Mouse (Mus musculus) hindbrain, embryonic 15.5 days (tissue): ENCODE measurements at regions not wholly inside any gene's neighbourhood (a gene's known extent, or its start where the extent isn't known, plus 50 kb on each side); places are given as distances from the start of the nearest gene placed in this dataset.
"Not testable (repeated sequence)": the region's sequence is repeated elsewhere in the genome, so short reads cannot be mapped to it uniquely, and the experiment has no call there.

Experiments used
- ATAC-seq: fragments of 200-750 bp; cut with Nextera tagmentation; 2 replicates; pipeline ENCODE4 v1.8.0; 2017; ENCODE audit warnings: low read depth, moderate number of reproducible peaks, moderate TSS enrichment; ENCODE audit not compliant: low FRiP score
- H3K27ac ChIP-seq: fragments of 300-500 bp; sonication (generic); replicated peaks from 2 replicates; pipeline ENCODE4 v1.5.1; 2015; ENCODE audit warnings: mild to moderate bottlenecking, inconsistent platforms
- H3K27me3 ChIP-seq: fragments of 300-500 bp; sonication (generic); 2 replicates; pipeline ENCODE4 v1.6.1; 2015; ENCODE audit warnings: control low read depth, inconsistent platforms
- H3K36me3 ChIP-seq: fragments of 300-500 bp; sonication (generic); 2 replicates; pipeline ENCODE4 v1.6.1; 2015; ENCODE audit warnings: control low read depth, inconsistent platforms
- H3K4me1 ChIP-seq: fragments of 300-500 bp; sonication (generic); replicated peaks from 2 replicates; pipeline ENCODE4 v1.6.1; 2015; ENCODE audit warnings: control low read depth, inconsistent platforms
- H3K4me2 ChIP-seq: fragments of 300-500 bp; sonication (generic); 2 replicates; pipeline ENCODE4 v1.6.1; 2015; ENCODE audit warnings: moderate library complexity, mild to moderate bottlenecking, inconsistent platforms
- H3K4me3 ChIP-seq: fragments of 300-500 bp; sonication (generic); 2 replicates; pipeline ENCODE4 v1.5.1; 2015; ENCODE audit warnings: mild to moderate bottlenecking, inconsistent platforms
- H3K9ac ChIP-seq: fragments of 300-500 bp; sonication (generic); 2 replicates; pipeline ENCODE4 v1.6.1; 2015; ENCODE audit warnings: inconsistent platforms
- H3K9me3 ChIP-seq: fragments of 300-500 bp; sonication (generic); 2 replicates; pipeline ENCODE4 v1.6.1; 2016; ENCODE audit warnings: control low read depth, inconsistent platforms
- WGBS: fragments of 180-500 bp; shearing (Covaris S2); methylation state at CpG from one replicate; pipeline ENCODE4 v1.1.7; 2015; 5-methylcytosine and 5-hydroxymethylcytosine counted together

DNA sequence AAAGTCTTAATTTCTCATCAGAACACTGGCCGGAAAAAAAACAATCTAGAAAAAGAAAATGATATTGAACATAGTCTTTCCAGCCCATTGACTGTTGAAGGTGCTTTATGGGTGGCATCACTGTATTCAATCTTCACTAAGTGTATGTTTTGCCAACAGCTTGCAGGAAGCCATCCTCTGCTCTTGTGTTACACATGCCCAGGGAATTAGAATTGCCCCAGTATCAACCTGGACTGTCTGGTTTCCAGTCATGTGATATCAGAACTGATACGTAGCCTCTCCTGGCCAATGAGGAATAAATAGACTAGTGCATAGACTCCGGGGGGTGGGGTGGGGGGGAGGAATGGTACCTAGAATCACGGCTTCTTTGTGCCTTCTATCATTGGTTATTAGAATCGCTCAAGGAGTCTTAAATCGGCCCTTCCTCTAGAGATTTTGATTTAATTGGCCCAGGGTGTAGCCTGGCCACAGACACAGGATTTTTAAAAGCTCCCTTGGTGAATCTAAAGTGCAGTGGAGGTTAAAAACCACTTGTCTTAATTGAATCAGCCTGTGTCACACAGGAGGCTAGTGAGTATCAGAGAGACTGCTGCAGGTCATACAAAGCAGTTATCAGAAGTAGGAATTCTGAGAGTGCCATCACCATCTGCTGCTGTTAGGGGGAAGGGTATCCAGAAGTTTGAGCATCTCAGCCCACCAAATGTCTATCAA, 218.0 kb upstream of the Klf3 start:
- Histone ChIP-seq H3K9me3 (no peaks in the 10 kb centered on the region), H3K27me3 (no peaks in the 10 kb centered on the region), H3K4me1 (0 out of 2 replicates have a peak, but pooled peaks cover 3% of the 10 kb centered on the region), H3K4me2 (no peak overlapping the region), H3K4me3 (no peak overlapping the region), H3K9ac (no peak overlapping the region), H3K36me3 (no peaks in the 10 kb centered on the region), H3K27ac (no peak overlapping the region)
- ATAC-seq, result no peak
- WGBS, result 71% methylated on average over 6 of the region's 6 CpGs

DNA sequence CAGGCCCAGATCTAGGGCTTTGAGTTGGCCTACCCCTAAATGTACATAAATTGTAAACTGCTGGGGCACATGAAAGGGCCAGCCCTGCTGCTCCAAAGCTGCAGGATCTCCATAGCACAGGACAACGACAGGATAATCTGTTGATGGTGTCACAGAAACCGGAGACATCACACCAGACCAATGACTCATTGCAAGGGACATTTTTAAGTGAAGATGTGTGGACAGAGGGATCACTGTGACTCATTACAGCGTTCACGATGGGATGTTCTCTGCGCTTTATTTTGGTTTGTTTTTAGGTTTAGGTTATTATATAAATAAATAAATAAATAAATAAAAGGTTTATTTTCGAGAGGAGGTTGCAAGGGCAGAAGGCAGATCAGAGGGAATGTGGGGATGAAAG, 216.9 kb upstream of the Klf3 start:
- WGBS, result 90% methylated on average over 6 of the region's 6 CpGs
- no peaks in the 10 kb centered on the region for H3K9me3 ChIP-seq
- no peak overlapping the region for H3K9ac ChIP-seq
- H3K4me1 ChIP-seq, result 0 out of 2 replicates have a peak, but pooled peaks cover 3% of the 10 kb centered on the region
- H3K4me3 ChIP-seq, result no peak overlapping the region
- ATAC-seq, result no peak
- H3K27me3 ChIP-seq, result no peaks in the 10 kb centered on the region
- no peaks in the 10 kb centered on the region for H3K36me3 ChIP-seq
- H3K27ac ChIP-seq, result no peak overlapping the region
- no peak overlapping the region for H3K4me2 ChIP-seq

DNA sequence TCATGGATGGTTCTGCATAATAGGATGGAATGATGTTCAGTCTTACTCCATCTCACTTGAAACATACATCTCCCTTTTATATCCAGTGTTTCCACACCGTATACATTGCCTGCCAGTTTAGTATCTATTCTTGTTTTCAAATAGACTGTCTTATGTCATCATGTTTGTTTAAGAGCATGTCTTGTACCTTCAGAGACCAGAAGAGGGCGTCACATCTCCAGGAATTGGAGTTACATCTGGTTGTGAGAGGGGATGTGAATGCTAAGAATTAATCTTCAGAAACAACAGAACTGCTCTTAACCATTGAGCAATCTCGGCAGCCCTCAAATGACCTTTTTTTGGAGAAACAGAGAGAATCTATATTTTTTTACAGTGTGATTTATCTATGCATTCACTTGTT, 216.3 kb upstream of the Klf3 start:
- Histone ChIP-seq H3K9me3 (no peaks in the 10 kb centered on the region), H3K4me2 (no peak overlapping the region), H3K27me3 (no peaks in the 10 kb centered on the region), H3K4me1 (0 out of 2 replicates have a peak, but pooled peaks cover 3% of the 10 kb centered on the region), H3K4me3 (no peak overlapping the region), H3K27ac (no peak overlapping the region), H3K9ac (no peak overlapping the region), H3K36me3 (no peaks in the 10 kb centered on the region)
- ATAC-seq, result no peak
- WGBS, result 84% methylated on average over 3 of the region's 3 CpGs

DNA sequence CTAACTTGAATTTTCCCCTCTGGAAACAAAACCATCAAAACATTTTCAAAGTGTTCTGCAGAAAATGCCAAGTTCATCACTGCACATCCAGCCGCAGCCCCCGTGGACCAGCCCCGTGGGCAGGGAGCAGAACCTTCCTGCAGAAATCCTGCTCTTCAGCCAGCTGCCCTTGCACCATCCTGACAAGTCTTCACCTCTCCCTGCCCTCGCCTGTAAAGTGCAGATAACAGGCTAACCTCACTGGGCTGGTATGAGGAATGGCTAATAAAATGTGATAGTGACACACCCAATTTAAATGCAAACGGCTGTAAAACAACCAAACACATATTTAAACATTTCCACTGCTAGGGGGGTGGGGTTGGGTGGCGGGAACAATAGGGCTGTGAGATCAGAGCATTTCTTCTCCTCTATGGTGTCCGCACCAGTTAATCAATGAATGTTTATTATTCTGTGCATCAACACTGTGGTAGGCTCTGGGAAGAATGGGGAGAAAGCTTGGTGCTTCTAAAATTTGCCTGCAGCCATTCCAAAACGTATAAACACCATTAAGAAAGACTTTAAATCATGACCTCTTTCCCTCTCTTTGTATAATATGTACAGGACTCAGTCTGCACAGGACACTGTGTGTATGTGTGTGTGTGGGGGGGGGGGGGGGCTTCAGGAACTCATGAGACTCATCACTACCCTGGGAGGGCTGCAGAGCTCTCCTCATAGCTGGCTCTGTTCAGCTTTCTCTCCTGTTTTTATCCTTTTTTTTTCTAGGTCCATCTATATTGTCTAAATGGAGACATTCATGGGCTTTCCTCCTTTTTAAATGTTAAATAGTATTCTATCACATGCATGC, 215.1 kb upstream of the Klf3 start:
- H3K4me1 ChIP-seq, result 0 out of 2 replicates have a peak, but pooled peaks cover 3% of the 10 kb centered on the region
- no peaks in the 10 kb centered on the region for H3K27me3 ChIP-seq
- no peaks in the 10 kb centered on the region for H3K36me3 ChIP-seq
- H3K27ac ChIP-seq, result no peak overlapping the region
- no peak overlapping the region for H3K9ac ChIP-seq
- ATAC-seq, result no peak
- no peak overlapping the region for H3K4me3 ChIP-seq
- H3K9me3 ChIP-seq, result no peaks in the 10 kb centered on the region
- H3K4me2 ChIP-seq, result no peak overlapping the region
- 41% methylated on average over 8 of the region's 8 CpGs for WGBS

DNA sequence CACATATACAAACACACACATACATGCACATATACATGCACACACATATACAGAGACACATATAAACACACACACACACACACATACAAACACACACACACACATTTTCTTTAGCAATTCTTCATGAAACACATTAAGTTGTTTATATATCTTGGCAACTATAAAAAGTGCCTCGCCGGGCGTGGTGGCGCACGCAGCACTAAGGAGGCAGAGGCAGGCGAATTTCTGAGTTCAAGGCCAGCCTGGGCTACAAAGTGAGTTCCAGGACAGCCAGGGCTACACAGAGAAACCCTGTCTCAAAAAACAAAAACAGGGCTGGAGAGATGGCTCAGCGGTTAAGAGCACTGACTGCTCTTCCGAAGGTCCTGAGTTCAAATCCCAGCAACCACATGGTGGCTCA, 214.4 kb upstream of the Klf3 start:
- H3K4me3 ChIP-seq, H3K36me3 ChIP-seq, H3K4me1 ChIP-seq, ATAC-seq, H3K9ac ChIP-seq, H3K27me3 ChIP-seq, H3K27ac ChIP-seq, H3K4me2 ChIP-seq, H3K9me3 ChIP-seq: not testable (repeated sequence)
- WGBS, result 97% methylated on average over 8 of the region's 8 CpGs

DNA sequence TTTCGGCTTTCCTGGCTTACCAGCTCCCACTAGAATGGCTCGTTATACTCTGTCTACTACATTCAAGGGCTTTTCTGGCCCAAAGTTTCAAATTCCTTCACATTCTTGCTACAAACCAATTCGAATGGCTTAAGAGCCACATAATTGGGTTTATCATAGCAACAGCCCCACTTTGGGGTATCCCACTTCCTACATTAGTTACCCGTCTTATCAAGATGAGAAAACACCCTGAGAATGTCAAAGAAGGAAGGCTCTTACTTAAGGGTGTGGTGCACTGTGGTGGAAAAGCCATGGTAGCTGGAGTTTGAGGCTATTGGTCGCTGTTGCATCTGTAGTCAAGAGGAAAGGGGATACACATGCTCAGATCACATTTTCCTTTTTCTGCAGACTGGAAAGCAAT, 213.2 kb upstream of the Klf3 start:
- Histone ChIP-seq H3K36me3 (no peaks in the 10 kb centered on the region), H3K4me3 (no peak overlapping the region), H3K4me2 (no peak overlapping the region), H3K27ac (no peak overlapping the region), H3K4me1 (peaks cover 3% of the 10 kb centered on the region; the same call in 1 of the 2 replicates), H3K9ac (no peak overlapping the region), H3K9me3 (no peaks in the 10 kb centered on the region), H3K27me3 (no peaks in the 10 kb centered on the region)
- ATAC-seq, result no peak
- 93% methylated on average over 5 of the region's 5 CpGs for WGBS

DNA sequence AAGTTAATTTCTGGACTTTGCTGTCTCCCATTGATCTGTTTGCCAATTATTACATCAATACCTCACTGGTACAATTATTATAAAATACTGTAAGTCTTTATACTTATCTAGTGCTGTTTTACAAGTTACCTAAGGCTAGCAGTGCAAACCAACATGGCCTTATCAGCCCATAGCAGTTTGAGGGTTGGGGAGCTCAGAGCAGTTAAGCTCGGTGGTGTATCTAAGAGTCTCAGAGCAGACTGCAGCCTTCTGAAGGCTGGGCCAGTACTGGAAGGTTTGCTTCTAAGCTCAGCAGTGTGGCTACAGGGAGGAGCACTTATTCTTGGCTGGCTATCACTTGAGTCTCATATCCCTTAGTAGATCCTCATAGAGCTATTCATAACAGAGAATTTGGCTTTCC, 212.4 kb upstream of the Klf3 start:
- Histone ChIP-seq H3K27me3 (no peaks in the 10 kb centered on the region), H3K4me2 (no peak overlapping the region), H3K4me3 (no peak overlapping the region), H3K9me3 (no peaks in the 10 kb centered on the region), H3K27ac (no peak overlapping the region), H3K4me1 (peaks cover 10% of the 10 kb centered on the region), H3K9ac (no peak overlapping the region), H3K36me3 (no peaks in the 10 kb centered on the region)
- no peak for ATAC-seq
- WGBS, result 97% methylated on average over 1 of the region's 1 CpGs

DNA sequence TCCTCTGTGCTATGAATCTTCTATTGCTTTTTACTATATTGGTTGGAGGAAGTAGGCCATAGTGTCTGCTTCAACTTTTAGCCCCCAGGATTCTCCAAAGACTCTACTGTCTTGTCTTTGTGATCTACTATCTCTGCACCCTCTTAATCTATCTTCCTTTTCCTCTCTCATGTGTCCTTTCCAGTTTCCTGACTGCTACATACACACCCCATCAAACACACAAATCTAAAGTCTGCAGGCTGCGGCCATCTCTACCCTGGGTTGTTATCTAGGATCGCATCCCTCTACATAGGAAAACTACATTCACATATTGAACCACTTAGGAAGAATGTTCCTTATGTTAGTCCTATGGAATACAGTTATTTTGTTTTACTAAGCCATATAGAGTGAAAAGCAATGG, 211.4 kb upstream of the Klf3 start:
- WGBS, result over 99% methylated on average over 2 of the region's 2 CpGs

DNA sequence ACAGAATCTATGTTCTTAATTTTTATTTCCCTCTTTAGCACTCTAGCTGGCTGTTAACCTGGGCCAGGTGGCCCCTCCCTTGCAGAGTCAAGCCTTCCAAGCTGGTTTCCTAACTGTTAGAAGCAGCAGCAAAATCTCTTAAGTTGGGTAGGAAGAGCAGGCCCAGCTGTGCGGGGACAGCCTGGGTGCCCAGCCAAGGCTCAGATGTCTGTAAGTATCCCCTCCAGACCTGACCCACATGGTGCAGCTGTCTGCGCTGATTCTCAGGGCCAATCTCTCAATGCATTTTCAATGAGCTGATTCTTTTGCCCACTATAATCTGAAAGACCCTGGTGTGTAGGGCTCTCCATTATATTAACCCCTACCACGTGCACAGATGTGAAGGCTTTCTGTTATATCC, 208.0 kb upstream of the Klf3 start:
- 34% methylated on average over 3 of the region's 3 CpGs for WGBS
- no peak for ATAC-seq
- no peak overlapping the region for H3K4me2 ChIP-seq
- no peaks in the 10 kb centered on the region for H3K36me3 ChIP-seq
- H3K4me3 ChIP-seq, result no peak overlapping the region
- H3K4me1 ChIP-seq, result peaks cover 17% of the 10 kb centered on the region
- no peaks in the 10 kb centered on the region for H3K27me3 ChIP-seq
- H3K9me3 ChIP-seq, result no peaks in the 10 kb centered on the region
- no peak overlapping the region for H3K27ac ChIP-seq
- no peak overlapping the region for H3K9ac ChIP-seq

More for the DNA sequence above, 211.4 kb upstream of the Klf3 start:
- no peak overlapping the region for H3K27ac ChIP-seq
- peaks cover 11% of the 10 kb centered on the region for H3K4me1 ChIP-seq
- H3K27me3 ChIP-seq, result no peaks in the 10 kb centered on the region
- ATAC-seq, result no peak
- H3K4me3 ChIP-seq, result no peak overlapping the region
- H3K36me3 ChIP-seq, result no peaks in the 10 kb centered on the region
- no peaks in the 10 kb centered on the region for H3K9me3 ChIP-seq
- no peak overlapping the region for H3K9ac ChIP-seq
- no peak overlapping the region for H3K4me2 ChIP-seq

DNA sequence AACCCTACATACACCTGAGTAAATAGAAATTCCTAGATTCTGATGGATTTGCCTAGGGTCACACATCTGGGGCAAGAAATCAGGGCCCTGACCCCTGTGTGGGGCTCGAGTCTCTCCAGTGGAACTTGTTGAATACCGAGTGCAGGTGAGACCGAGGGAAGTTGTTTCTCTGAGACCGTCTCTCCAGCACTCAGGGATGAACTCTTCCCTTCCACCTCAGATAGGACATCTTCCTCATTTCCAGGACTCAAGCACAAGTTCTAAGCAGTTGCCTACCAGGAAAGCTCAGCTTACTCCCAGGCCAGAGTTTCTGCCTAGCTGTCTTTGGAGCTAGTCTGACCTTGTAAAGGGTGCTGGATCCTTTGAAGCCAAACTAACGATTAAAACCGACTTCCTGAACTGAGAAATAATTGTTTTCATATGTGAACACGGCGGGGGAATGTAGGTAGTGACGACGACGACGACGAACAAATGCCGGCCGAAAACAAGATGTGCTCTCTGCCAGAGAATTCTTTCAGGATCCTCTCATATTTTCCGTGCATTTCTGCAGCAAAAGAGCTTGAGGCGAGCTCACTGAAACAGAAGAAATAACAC, 207.3 kb upstream of the Klf3 start:
- 74% methylated on average over 17 of the region's 17 CpGs for WGBS
- H3K27ac ChIP-seq, result no peak overlapping the region
- H3K4me1 ChIP-seq, result peaks cover 21% of the 10 kb centered on the region
- no peak overlapping the region for H3K9ac ChIP-seq
- ATAC-seq, result no peak
- no peaks in the 10 kb centered on the region for H3K27me3 ChIP-seq
- no peak overlapping the region for H3K4me3 ChIP-seq
- H3K36me3 ChIP-seq, result no peaks in the 10 kb centered on the region
- H3K9me3 ChIP-seq, result no peaks in the 10 kb centered on the region
- no peak overlapping the region for H3K4me2 ChIP-seq

DNA sequence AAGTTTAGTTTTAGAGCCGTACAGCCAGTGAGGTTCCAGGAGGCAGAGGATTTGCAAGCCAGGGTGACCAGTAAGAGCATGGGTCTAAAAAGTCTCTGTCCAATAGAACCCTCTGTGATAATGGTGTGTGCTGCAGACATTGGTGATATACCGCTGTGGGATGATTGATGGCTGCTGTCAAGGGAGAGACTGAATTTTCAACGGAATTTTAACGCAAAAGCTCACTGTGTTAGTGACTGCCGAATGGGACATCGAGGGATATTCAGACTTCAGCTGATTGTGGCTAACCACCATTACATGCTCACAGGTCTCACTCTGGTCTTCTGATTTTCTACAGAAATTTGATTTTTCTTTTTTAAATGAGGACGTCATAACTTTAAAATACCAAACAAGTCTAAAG, 206.2 kb upstream of the Klf3 start:
- Histone ChIP-seq H3K4me1 (peaks cover 21% of the 10 kb centered on the region), H3K27me3 (no peaks in the 10 kb centered on the region), H3K27ac (no peak overlapping the region), H3K4me2 (no peak overlapping the region), H3K9ac (no peak overlapping the region), H3K9me3 (no peaks in the 10 kb centered on the region), H3K36me3 (no peaks in the 10 kb centered on the region), H3K4me3 (no peak overlapping the region)
- no peak for ATAC-seq
- 42% methylated on average over 7 of the region's 7 CpGs for WGBS

DNA sequence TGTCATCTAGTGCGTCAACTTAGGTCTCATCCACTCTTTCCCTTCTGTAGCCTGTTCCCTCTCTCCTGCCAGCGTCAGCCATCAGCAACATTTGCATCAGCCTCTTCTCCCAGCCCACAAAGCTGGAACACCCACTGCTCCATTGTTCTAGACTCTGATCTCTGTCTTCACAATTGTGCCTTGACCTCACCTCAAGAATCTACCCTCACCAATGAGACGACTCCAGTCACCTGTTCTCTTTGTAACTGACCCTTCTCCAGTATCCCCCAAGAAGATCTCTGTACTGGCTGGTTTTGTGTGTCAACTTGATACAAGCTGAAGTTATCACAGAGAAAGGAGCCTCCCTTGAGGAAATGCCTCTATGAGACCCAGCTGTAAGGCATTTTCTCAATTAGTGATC, 205.7 kb upstream of the Klf3 start:
- H3K4me1 ChIP-seq, result peaks cover 21% of the 10 kb centered on the region
- H3K4me3 ChIP-seq, result no peak overlapping the region
- H3K27me3 ChIP-seq, result no peaks in the 10 kb centered on the region
- H3K27ac ChIP-seq, result no peak overlapping the region
- no peak for ATAC-seq
- no peak overlapping the region for H3K9ac ChIP-seq
- no peak overlapping the region for H3K4me2 ChIP-seq
- no peaks in the 10 kb centered on the region for H3K9me3 ChIP-seq
- no peaks in the 10 kb centered on the region for H3K36me3 ChIP-seq
- 49% methylated on average over 3 of the region's 3 CpGs for WGBS
